Mouse (Mus musculus) CD4-positive, CD25-positive, alpha-beta regulatory T cell, adult 9 weeks (primary cell): Measurements from ENCODE around the gene Cldnd1. TPM values are rescaled to one million over a fixed set of nuclear protein-coding genes. Genes with fewer than 3 reads are reported as not detected.

Experiments used
- polyA plus RNA-seq: library from polyadenylated mRNA; unstranded; fragments of 100-300 nt; shearing (Covaris generic); gene quantifications from one replicate; pipeline ENCODE4 v1.2.1, GENCODE M21; 2017

The Cldnd1 gene
- 115 TPM for polyA plus RNA-seq

GRCm38 (mm10) chr16:58727477-58728131 lies at the start of gene Cldnd1:
Gene Cldnd1 (plus strand): TSS chr16:58727910.

GRCm38 (mm10) chr16:58718666-58719120 lies 9.0 kb upstream of the Cldnd1 start, which contains the start of gene Gpr15:
Gene Gpr15 (minus strand): TSS chr16:58719070.

GRCm38 (mm10) chr16:58763076-58763475 lies 35.4 kb downstream of the Cldnd1 start, which contains the start of gene Olfr172:
Gene Olfr172 (minus strand): TSS chr16:58763176.

Other genes with a start within 250 kb of the Cldnd1 start
- gene St3gal6, start 203.7 kb upstream of the Cldnd1 start, polyA plus RNA-seq, result 10.0 TPM
- not detected for gene Gm813, start 110.9 kb upstream of the Cldnd1 start, polyA plus RNA-seq
- gene E330017A01Rik, start 89.2 kb upstream of the Cldnd1 start, polyA plus RNA-seq, result not detected
- gene Cpox, start 57.6 kb upstream of the Cldnd1 start, polyA plus RNA-seq, result 21.6 TPM
- 16.7 TPM for gene Gpr15, start 8.8 kb upstream of the Cldnd1 start, polyA plus RNA-seq
- 0.16 TPM for gene Olfr172, start 35.3 kb downstream of the Cldnd1 start, polyA plus RNA-seq
- 1.5 TPM for gene Olfr173, start 72.4 kb downstream of the Cldnd1 start, polyA plus RNA-seq
- not detected for gene Olfr175-ps1, start 98.9 kb downstream of the Cldnd1 start, polyA plus RNA-seq
- gene Olfr177, start 146.9 kb downstream of the Cldnd1 start, polyA plus RNA-seq, result not detected
- gene Olfr178, start 164.2 kb downstream of the Cldnd1 start, polyA plus RNA-seq, result not detected
- 0.27 TPM for gene Olfr181, start 200.8 kb downstream of the Cldnd1 start, polyA plus RNA-seq
- gene Olfr180, start 201.5 kb downstream of the Cldnd1 start, polyA plus RNA-seq, result not detected